Mouse (Mus musculus): ENCODE data around the gene Vmn1r75.

Vmn1r75 gene

GRCm38 (mm10) chr7:11874330-11874729 lies at the start of gene Vmn1r75:
Vmn1r75 (plus strand) TSS chr7:11874630.
- no peak for DNase-seq (ENCODE audit: low spot score in 2 of 2)

DNA sequence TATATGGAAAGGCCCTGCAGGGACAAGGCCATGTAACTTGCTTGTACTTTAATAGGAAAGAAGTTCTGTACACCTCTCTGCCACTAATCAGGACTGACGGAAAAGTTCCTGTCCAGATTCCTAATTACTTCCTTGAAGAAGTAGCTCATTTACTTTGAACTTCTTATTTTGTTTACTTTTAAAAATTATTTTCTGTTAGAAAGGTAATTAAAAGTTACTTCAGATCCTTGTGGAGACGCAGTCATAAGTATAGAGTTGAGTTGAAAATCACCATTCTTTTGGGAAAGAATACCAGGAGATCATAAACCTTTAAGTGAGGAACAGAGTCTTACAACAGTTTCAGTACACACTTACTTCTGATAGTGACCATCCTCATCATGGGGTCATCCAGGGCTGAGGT lies 40.8 kb upstream of the Vmn1r75 start, which contains the start of gene Vmn1r74:
Gene Vmn1r74, plus strand, starts transcription at position 301 of the 400 bp plus-strand sequence.
- DNase-seq (ENCODE audit: low spot score in 2 of 2) = no peak

Measured in natural killer cell, adult 2 months (primary cell).